Mouse (Mus musculus): ENCODE data around the gene Zfp830. TPM values are rescaled to one million over a fixed set of nuclear protein-coding genes. Genes with fewer than 3 reads are reported as not detected.

Gene Zfp830
- polyA plus RNA-seq, 1 experiment from 2014 or later = 37.7 TPM

DNA sequence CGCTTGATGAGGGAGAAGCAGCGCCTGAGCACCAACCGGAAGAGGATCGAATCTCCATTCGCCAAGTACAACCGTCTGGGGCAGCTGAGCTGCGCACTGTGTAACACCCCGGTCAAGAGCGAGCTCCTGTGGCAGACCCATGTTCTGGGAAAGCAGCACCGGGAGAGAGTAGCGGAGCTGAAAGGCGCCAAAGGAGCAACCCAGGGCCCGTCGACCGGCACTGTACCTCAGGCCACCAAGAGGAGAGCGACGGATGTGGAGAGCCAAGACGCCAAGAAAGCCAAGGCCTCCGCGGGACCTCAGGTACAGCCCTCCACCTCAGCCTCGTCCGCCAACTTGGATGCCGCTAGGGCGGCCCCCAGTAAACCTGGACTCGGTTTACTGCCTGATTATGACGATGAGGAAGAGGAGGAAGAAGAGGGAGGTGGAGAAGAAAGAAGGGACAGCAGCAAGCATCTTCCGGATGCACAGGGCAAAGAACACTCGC, 336 bp downstream of the Zfp830 start:
- Histone ChIP-seq H3K27me3 (no peaks in the 10 kb centered on the region), H3K4me2 (replicated peaks) (peak overlapping the region; percentile 86), H3K27ac (replicated peaks) (peak overlapping the region; percentile 96), H3K4me1 (peaks cover 19% of the 10 kb centered on the region), H3K36me3 (peaks cover 12% of the 10 kb centered on the region), H3K4me3 (replicated peaks) (peak overlapping the region; percentile 92), H3K9ac (peak overlapping the region; percentile 82), H3K9me3 (replicated peaks) (no peaks in the 10 kb centered on the region)
- peak; percentile 72 for ATAC-seq (ENCODE audit: insufficient number of reproducible peaks, low FRiP score, low TSS enrichment, low read depth)
- 1% methylated on average over 28 of the region's 28 CpGs for WGBS

DNA sequence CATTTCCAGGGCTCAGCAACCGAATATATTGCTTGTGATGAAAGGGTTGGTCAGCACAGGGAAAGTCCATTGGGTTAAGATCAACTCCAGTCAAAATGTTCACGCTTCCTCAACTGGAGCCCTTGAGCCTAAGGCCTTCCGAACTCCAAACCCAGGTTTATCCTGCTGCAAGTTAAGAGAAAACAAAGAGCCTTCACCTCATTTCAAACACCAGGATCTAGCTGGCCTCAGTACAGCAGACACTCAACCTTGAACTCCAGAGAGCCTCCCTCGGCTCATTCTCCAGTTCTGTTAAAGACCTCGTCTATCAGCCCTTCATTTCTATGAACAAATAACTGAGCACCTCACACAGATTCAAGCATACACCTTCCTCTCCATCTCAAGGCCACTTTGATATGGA, 16.0 kb downstream of the Zfp830 start:
- Histone ChIP-seq H3K27me3 (no peaks in the 10 kb centered on the region), H3K4me2 (replicated peaks) (peak overlapping the region; percentile 65), H3K27ac (replicated peaks) (no peak overlapping the region; the same call in 1 of the 2 replicates), H3K4me1 (peaks cover 16% of the 10 kb centered on the region), H3K36me3 (peaks cover 16% of the 10 kb centered on the region), H3K4me3 (replicated peaks) (peak overlapping the region; percentile 88), H3K9ac (peak overlapping the region; percentile 67), H3K9me3 (replicated peaks) (no peaks in the 10 kb centered on the region)
- ATAC-seq (ENCODE audit: insufficient number of reproducible peaks, low FRiP score, low TSS enrichment, low read depth) = no peak
- 42% methylated on average over 5 of the region's 5 CpGs for whole genome bisulfite sequencing

DNA sequence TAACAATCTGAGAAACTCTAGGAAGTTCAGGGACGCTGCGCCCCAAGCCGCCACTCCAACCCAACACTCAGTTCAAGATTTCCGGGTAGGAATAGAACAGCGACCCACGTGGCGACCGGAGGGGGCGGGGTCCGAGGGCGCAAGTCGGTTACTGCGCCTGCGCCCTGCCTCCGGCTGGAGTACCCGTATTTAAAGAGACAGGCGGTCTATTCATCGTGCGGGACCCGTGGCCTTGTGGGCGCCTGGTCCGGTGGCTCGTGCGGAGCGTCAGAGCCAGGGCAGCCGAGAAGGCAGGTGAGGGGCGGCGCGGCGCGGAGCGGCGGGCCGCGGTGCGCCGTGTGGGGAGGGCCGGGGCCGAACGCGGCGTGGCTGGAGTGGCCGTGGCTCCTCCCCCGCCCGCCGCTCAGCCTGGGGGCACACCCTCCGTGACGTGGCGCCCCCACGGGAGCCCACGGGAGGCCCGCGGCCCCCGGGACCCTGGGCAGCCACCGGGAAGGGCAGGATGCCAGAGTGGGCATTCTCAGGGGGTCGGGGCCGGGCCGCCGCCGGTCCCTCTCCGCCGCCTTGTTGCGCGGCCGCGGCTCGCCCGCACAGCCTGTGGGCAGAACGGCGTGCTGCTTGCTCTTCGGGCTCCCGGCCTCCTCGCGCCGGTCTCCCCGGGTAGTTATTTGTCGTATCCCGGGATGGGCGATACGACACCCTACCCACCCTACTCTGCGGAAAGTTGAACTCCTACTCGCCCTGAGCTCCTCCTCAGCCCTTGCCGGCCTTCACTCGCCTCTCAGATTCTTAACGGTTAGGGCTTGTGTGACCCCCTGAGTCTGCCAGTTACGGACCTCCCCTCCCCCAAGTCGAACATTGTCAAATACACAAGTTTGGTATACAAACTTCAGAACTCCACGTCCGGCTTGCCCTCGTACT, 17.1 kb downstream of the Zfp830 start, which contains the start of gene Lig3:
Gene Lig3, plus strand, starts transcription at position 126 of the 921 bp plus-strand sequence.
- under 1% methylated on average over 73 of the region's 90 CpGs for WGBS
- peaks cover 16% of the 10 kb centered on the region for H3K4me1 ChIP-seq
- peak within 1 kb of the TSS; percentile 97 for H3K27ac ChIP-seq (replicated peaks)
- peak; percentile 95 for ATAC-seq (ENCODE audit: insufficient number of reproducible peaks, low FRiP score, low TSS enrichment, low read depth)
- H3K36me3 ChIP-seq = peaks cover 26% of the 10 kb centered on the region
- H3K4me2 ChIP-seq (replicated peaks) = peak within 1 kb of the TSS; percentile 65
- H3K27me3 ChIP-seq = no peaks in the 10 kb centered on the region
- H3K9ac ChIP-seq = peak within 1 kb of the TSS; percentile 67
- no peaks in the 10 kb centered on the region for H3K9me3 ChIP-seq (replicated peaks)
- peak within 1 kb of the TSS; percentile 88 for H3K4me3 ChIP-seq (replicated peaks)

DNA sequence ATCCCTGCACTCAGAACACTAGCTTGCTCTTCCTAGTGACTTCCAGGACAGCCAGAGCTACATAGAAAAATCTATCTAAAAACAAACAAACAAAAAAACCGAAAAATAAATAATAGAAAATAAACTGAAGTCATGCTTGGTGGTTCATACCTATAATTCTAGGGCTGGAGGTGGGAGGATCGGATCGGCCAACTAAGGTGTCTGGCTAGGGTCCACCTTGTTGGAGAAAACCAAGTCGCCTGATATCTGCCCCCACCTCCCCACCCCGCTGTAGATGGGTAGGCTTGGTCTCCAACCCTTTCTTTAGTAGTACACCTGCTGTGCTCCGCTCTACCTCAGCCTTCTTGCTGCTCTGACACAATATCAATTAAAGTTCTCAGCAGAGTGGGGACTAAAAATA, 18.1 kb downstream of the Zfp830 start:
- Histone ChIP-seq H3K9ac (peak overlapping the region; percentile 67), H3K27me3 (no peaks in the 10 kb centered on the region), H3K4me1 (peaks cover 16% of the 10 kb centered on the region), H3K4me2 (replicated peaks) (peak overlapping the region; percentile 65), H3K9me3 (replicated peaks) (no peaks in the 10 kb centered on the region), H3K36me3 (peaks cover 34% of the 10 kb centered on the region), H3K4me3 (replicated peaks) (peak overlapping the region; percentile 88), H3K27ac (replicated peaks) (peak overlapping the region; percentile 97)
- WGBS = 38% methylated on average over 6 of the region's 6 CpGs
- no peak for ATAC-seq (ENCODE audit: insufficient number of reproducible peaks, low FRiP score, low TSS enrichment, low read depth)

DNA sequence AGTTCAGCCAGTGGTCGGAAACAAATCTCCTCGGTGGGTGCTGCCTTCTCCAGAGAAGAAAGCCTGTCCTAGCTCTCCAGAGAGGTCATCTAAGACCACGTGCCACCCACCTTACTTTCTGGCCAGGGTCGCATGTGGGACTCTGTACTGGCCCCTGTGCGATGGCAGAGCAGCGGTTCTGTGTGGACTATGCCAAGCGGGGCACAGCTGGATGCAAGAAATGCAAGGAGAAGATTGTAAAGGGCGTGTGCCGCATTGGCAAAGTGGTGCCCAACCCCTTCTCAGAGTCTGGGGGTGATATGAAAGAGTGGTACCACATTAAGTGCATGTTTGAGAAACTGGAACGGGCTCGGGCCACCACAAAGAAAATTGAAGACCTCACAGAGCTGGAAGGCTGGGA, 19.3 kb downstream of the Zfp830 start:
- peaks cover 46% of the 10 kb centered on the region for H3K36me3 ChIP-seq
- no peaks in the 10 kb centered on the region for H3K9me3 ChIP-seq (replicated peaks)
- peaks cover 16% of the 10 kb centered on the region for H3K4me1 ChIP-seq

DNA sequence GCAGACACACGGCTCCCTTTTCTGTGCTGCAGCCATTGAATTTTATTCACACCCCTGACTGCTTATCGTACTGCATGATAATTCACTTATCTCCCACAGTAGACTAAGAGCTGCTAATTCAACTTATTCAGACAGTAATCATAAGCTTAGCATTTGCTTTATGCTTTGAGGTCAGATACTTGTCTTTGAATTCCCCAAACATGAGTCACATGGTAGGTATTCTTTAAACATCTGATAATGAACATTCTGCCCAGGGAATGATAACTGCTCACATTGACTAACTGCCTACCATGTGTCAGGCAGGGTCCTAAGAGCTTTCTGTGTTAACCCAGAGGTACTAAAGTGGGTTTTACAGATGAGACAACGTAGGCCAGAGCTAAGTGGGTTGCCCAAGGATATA, 42.5 kb downstream of the Zfp830 start:
- no peak for ATAC-seq (ENCODE audit: insufficient number of reproducible peaks, low FRiP score, low TSS enrichment, low read depth)
- Histone ChIP-seq H3K9me3 (replicated peaks) (no peaks in the 10 kb centered on the region), H3K4me3 (replicated peaks) (no peak overlapping the region), H3K9ac (no peak overlapping the region), H3K27me3 (no peaks in the 10 kb centered on the region), H3K4me2 (replicated peaks) (no peak overlapping the region), H3K4me1 (no peaks in the 10 kb centered on the region), H3K27ac (replicated peaks) (no peak overlapping the region), H3K36me3 (peaks cover 23% of the 10 kb centered on the region)
- WGBS = 67% methylated on average over 3 of the region's 3 CpGs

More for the DNA sequence above, 19.3 kb downstream of the Zfp830 start:
- WGBS = 93% methylated on average over 11 of the region's 11 CpGs
- Histone ChIP-seq H3K27me3 (no peaks in the 10 kb centered on the region), H3K27ac (replicated peaks) (no peak overlapping the region), H3K4me2 (replicated peaks) (no peak overlapping the region), H3K4me3 (replicated peaks) (no peak overlapping the region), H3K9ac (no peak overlapping the region)
- no peak for ATAC-seq (ENCODE audit: insufficient number of reproducible peaks, low FRiP score, low TSS enrichment, low read depth)

DNA sequence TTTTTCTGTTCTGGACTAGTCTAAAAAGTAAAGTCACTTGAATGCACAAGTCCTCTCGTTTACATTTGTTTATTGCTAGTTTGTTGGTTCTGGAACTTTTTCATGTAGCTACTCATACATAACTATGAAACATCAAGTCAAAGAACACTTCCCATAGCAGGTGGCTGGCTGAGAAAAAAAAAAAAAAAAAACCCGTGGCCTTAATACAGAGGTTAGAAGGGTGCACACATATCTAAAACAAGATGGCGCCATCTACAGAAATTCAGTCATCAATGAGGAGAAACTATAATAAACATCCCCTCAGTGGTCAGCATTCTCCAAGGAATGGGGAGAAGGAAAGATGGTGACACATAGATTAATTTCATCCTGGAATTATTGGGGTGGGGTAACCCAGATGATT, 43.2 kb downstream of the Zfp830 start:
- Histone ChIP-seq H3K27ac (replicated peaks) (no peak overlapping the region), H3K9me3 (replicated peaks) (no peaks in the 10 kb centered on the region), H3K27me3 (no peaks in the 10 kb centered on the region), H3K4me3 (replicated peaks) (no peak overlapping the region), H3K9ac (no peak overlapping the region), H3K36me3 (peaks cover 19% of the 10 kb centered on the region), H3K4me2 (replicated peaks) (no peak overlapping the region), H3K4me1 (no peaks in the 10 kb centered on the region)
- WGBS = 73% methylated on average over 3 of the region's 3 CpGs
- ATAC-seq (ENCODE audit: insufficient number of reproducible peaks, low FRiP score, low TSS enrichment, low read depth) = no peak

DNA sequence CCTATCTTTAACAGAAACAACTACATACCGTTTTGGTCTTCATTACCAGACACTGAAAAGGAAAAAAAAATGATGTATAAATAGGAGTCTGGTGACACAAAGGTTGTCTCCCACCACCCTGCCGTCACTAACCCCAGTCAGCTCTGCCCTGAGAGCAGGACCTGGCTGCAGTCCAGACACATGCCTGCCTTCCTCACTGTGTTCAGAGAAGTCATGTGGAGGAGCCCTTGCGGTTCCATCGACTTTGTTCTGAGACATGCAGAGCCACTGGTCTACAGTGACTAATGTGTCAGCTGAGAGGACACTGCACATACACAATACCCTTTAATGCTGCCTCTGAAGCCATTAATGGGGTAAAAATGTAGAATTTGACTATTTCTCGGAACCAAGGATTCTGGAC, 44.3 kb downstream of the Zfp830 start:
- Histone ChIP-seq H3K36me3 (peaks cover 8% of the 10 kb centered on the region), H3K27ac (replicated peaks) (no peak overlapping the region), H3K4me2 (replicated peaks) (no peak overlapping the region), H3K9ac (no peak overlapping the region), H3K27me3 (no peaks in the 10 kb centered on the region), H3K4me1 (no peaks in the 10 kb centered on the region), H3K4me3 (replicated peaks) (no peak overlapping the region), H3K9me3 (replicated peaks) (no peaks in the 10 kb centered on the region)
- 70% methylated on average over 5 of the region's 5 CpGs for WGBS
- ATAC-seq (ENCODE audit: insufficient number of reproducible peaks, low FRiP score, low TSS enrichment, low read depth) = no peak

Other genes with a start within 250 kb of the Zfp830 start
- 0.27 and 0.28 TPM in 2 replicates for gene Cct6b, start within 50 bp of the Zfp830 start, polyA plus RNA-seq (2015; fragmentation: Nextera tagmentation; extraction: Ambion mirVana)
- gene Lig3, start 16.8 kb downstream of the Zfp830 start, polyA plus RNA-seq (2015; fragmentation: Nextera tagmentation; extraction: Ambion mirVana) = 25.1 and 26.5 TPM in 2 replicates
- gene Rffl, start 106.9 kb downstream of the Zfp830 start, polyA plus RNA-seq (2015; fragmentation: Nextera tagmentation; extraction: Ambion mirVana) = 12.5 and 15.3 TPM in 2 replicates
- gene Rad51d, start 126.3 kb downstream of the Zfp830 start, polyA plus RNA-seq (2015; fragmentation: Nextera tagmentation; extraction: Ambion mirVana) = 14.3 and 14.9 TPM in 2 replicates
- 0.39 and 0.51 TPM in 2 replicates for gene Fndc8, start 127.8 kb downstream of the Zfp830 start, polyA plus RNA-seq (2015; fragmentation: Nextera tagmentation; extraction: Ambion mirVana)
- gene Nle1, start 144.1 kb downstream of the Zfp830 start, polyA plus RNA-seq (2015; fragmentation: Nextera tagmentation; extraction: Ambion mirVana) = 35.2 and 38.4 TPM in 2 replicates
- 18.9 and 28.4 TPM in 2 replicates for gene Unc45b, start 146.2 kb downstream of the Zfp830 start, polyA plus RNA-seq (2015; fragmentation: Nextera tagmentation; extraction: Ambion mirVana)
- 2.6 and 2.7 TPM in 2 replicates for gene Slfn5, start 187.0 kb downstream of the Zfp830 start, polyA plus RNA-seq (2015; fragmentation: Nextera tagmentation; extraction: Ambion mirVana)
- 14.9 and 15.0 TPM in 2 replicates for gene Slfn9, start 227.5 kb downstream of the Zfp830 start, polyA plus RNA-seq (2015; fragmentation: Nextera tagmentation; extraction: Ambion mirVana)